ENCODE assay signal across 10 mouse cellular contexts in the genomic region with DNA sequence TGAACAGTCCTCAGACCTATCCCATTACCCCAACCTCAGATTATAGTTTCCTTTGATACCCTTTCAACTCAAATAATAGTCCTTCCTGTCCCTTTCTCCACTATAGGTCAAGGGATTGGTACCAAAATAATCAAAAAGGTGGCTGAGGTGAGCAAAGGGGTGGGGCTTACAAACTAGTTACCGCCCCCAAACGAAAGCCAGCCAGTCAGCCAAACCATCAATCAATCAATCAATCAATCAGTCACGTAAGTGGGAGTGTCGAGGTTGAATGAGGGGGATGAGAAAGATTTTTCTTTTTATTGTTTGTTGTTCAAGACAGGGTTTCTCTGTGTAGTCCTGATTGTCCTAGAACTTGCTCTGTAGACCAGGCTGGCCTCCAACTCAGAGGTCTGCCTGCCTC. TPM values are rescaled to one million over a fixed set of nuclear protein-coding genes. Genes with fewer than 3 reads are reported as not detected.
A peak's percentile ranks its signal among the peaks of the same experiment; 100 is the strongest.
DNase-seq lines count a peak whose midpoint lies in the region; ATAC-seq and TF ChIP-seq lines count a peak whose summit lies in the region.
"Had no signal": no experiment of that assay in that cellular context is flagged by ENCODE, and none has a peak within 500 bp of the region (broad histone marks: within the 10 kb centered on the region; RNA-seq: fewer than 3 reads in every experiment).

No protein-coding gene starts in this region.

- H3K27ac ChIP-seq in heart, embryonic 14.5 days (replicated peaks in 1 of 2; ENCODE audit: control insufficient read depth in 1 of 2, insufficient read depth in 1 of 2, low read depth in 2 of 2, low read length in 2 of 2): no peak overlapping the region
- H3K27ac ChIP-seq in cortical plate, adult 2 months (ENCODE audit: insufficient read depth, low read length): no peak overlapping the region
- no peak overlapping the region for H3K27ac ChIP-seq in hindbrain, embryonic 15.5 days (replicated peaks)
- H3K27ac ChIP-seq in midbrain, embryonic 13.5 days: no peak overlapping the region
- no peak overlapping the region for H3K27ac ChIP-seq in lung, postnatal 0 days (ENCODE audit: low read length)

- ATAC-seq in heart, embryonic 14.5 days (ENCODE audit: insufficient number of reproducible peaks, insufficient read depth, low FRiP score, low read depth): no peak
- no peak for ATAC-seq in hindbrain, embryonic 15.5 days (ENCODE audit: low FRiP score, low read depth)
- ATAC-seq in midbrain, embryonic 13.5 days: no peak
- no peak for ATAC-seq in lung, postnatal 0 days

- 75% methylated on average over 4 of the region's 4 CpGs for WGBS in heart, embryonic 14.5 days
- 62% methylated on average over 4 of the region's 4 CpGs for WGBS in hindbrain, embryonic 15.5 days
- 77% methylated on average over 4 of the region's 4 CpGs for WGBS in midbrain, embryonic 13.5 days
- 70% methylated on average over 4 of the region's 4 CpGs for WGBS in lung, postnatal 0 days

- TF ChIP-seq POLR2A in cortical plate, adult 2 months (IDR thresholded peaks at IDR 0.05; ENCODE audit: extremely low read depth, insufficient read depth, low read length): no peak

- DNase-seq in heart, adult 8-10 months (ENCODE audit: low spot score): no peak
- no peak for DNase-seq in thymus, postnatal 36 days
- no peak for DNase-seq in lung, postnatal 0 days (ENCODE audit: low spot score)
- DNase-seq in embryo, embryonic 10.5 days (ENCODE audit: low spot score): no peak
- DNase-seq: adrenal gland, adult 8-10 months had no signal

- H3K4me1 ChIP-seq in heart, embryonic 14.5 days (ENCODE audit: control insufficient read depth in 2 of 2, insufficient read depth in 2 of 2, low read length in 2 of 2): peaks cover 6 to 11% of the 10 kb centered on the region in 2 experiments; a peak in 3 of 4 replicates
- H3K4me1 ChIP-seq in cortical plate, adult 2 months (ENCODE audit: control insufficient read depth, insufficient read depth, low read length): peaks cover 3% of the 10 kb centered on the region; the same call in 1 of the 2 replicates
- peaks cover 16% of the 10 kb centered on the region for H3K4me1 ChIP-seq in hindbrain, embryonic 15.5 days (replicated peaks)
- peaks cover 18% of the 10 kb centered on the region for H3K4me1 ChIP-seq in midbrain, embryonic 13.5 days (replicated peaks)
- no peaks in the 10 kb centered on the region for H3K4me1 ChIP-seq in lung, postnatal 0 days (ENCODE audit: insufficient read depth, low read depth, low read length)

- H3K9me3 ChIP-seq in heart, embryonic 14.5 days (ENCODE audit: control insufficient read depth, low read length): no peaks in the 10 kb centered on the region
- no peaks in the 10 kb centered on the region for H3K9me3 ChIP-seq in hindbrain, embryonic 15.5 days
- no peaks in the 10 kb centered on the region for H3K9me3 ChIP-seq in midbrain, embryonic 13.5 days
- H3K9me3 ChIP-seq in lung, postnatal 0 days (ENCODE audit: low read length): no peaks in the 10 kb centered on the region

- no peaks in the 10 kb centered on the region for H3K27me3 ChIP-seq in heart, embryonic 14.5 days (ENCODE audit: control insufficient read depth, insufficient read depth, low read length)
- no peaks in the 10 kb centered on the region for H3K27me3 ChIP-seq in hindbrain, embryonic 15.5 days
- no peaks in the 10 kb centered on the region for H3K27me3 ChIP-seq in midbrain, embryonic 13.5 days
- H3K27me3 ChIP-seq in lung, postnatal 0 days (replicated peaks; ENCODE audit: insufficient read depth, low read length): no peaks in the 10 kb centered on the region

- TF ChIP-seq CTCF in cortical plate, adult 2 months (IDR thresholded peaks at IDR 0.05; ENCODE audit: extremely low read depth, insufficient read depth, low read length): no peak
- TF ChIP-seq CTCF in lung, postnatal 0 days (IDR thresholded peaks at IDR 0.05): no peak

- H3K9ac ChIP-seq in heart, embryonic 14.5 days (ENCODE audit: low read length): no peak overlapping the region
- peak overlapping the region; percentile 52; the same call in 1 of the 2 replicates for H3K9ac ChIP-seq in hindbrain, embryonic 15.5 days
- peak overlapping the region; percentile 73 for H3K9ac ChIP-seq in midbrain, embryonic 13.5 days (replicated peaks)
- no peak overlapping the region for H3K9ac ChIP-seq in lung, postnatal 0 days (replicated peaks; ENCODE audit: low read depth)

- H3K36me3 ChIP-seq in heart, embryonic 14.5 days (ENCODE audit: control insufficient read depth, insufficient read depth, low read length): no peaks in the 10 kb centered on the region
- no peaks in the 10 kb centered on the region for H3K36me3 ChIP-seq in hindbrain, embryonic 15.5 days
- no peaks in the 10 kb centered on the region for H3K36me3 ChIP-seq in midbrain, embryonic 13.5 days
- no peaks in the 10 kb centered on the region for H3K36me3 ChIP-seq in lung, postnatal 0 days (ENCODE audit: insufficient read depth, low read length)

- H3K4me3 ChIP-seq in heart, embryonic 14.5 days (ENCODE audit: control insufficient read depth in 1 of 2, insufficient read depth in 1 of 2, low read depth in 1 of 2, low read length in 2 of 2): no peak overlapping the region
- peak overlapping the region; percentile 59 for H3K4me3 ChIP-seq in cortical plate, adult 2 months (ENCODE audit: insufficient read depth, low read length)
- H3K4me3 ChIP-seq in hindbrain, embryonic 15.5 days: peak overlapping the region; percentile 47
- H3K4me3 ChIP-seq in midbrain, embryonic 13.5 days (replicated peaks): peak overlapping the region; percentile 51; the same call in 1 of the 2 replicates
- H3K4me3 ChIP-seq in lung, postnatal 0 days (ENCODE audit: low read depth, low read length): no peak overlapping the region

- no peak for TF ChIP-seq EP300 in lung, postnatal 0 days (IDR thresholded peaks at IDR 0.05)

- peak overlapping the region; percentile 81; the same call in 1 of the 2 replicates for H3K4me2 ChIP-seq in heart, embryonic 14.5 days (ENCODE audit: low read length)
- peak overlapping the region; percentile 68 for H3K4me2 ChIP-seq in hindbrain, embryonic 15.5 days
- H3K4me2 ChIP-seq in midbrain, embryonic 13.5 days (replicated peaks): peak overlapping the region; percentile 72
- H3K4me2 ChIP-seq in lung, postnatal 0 days (replicated peaks; ENCODE audit: low read depth, low read length): no peak overlapping the region

RNA-seq across cellular contexts. Expression of a gene that starts 1.2 kb away (rescaled TPM):
- 16.2 and 17.9 TPM in 2 replicates for polyA plus RNA-seq in heart, embryonic 14.5 days (2014; fragmentation: Nextera tagmentation; extraction: Ambion mirVana)
- total RNA-seq in heart, adult 8-10 months (2022): 1 to 10 TPM; 2.6 to 5.3 (median 3.3) TPM
- 18.1 and 21.1 TPM in 2 replicates for polyA plus RNA-seq in cortical plate, adult 2 months (2012; rRNA removed)
- polyA plus RNA-seq in hindbrain, embryonic 15.5 days (2015; fragmentation: Nextera tagmentation; extraction: Ambion mirVana): 22.5 and 23.9 TPM in 2 replicates
- 25.1 and 28.5 TPM in 2 replicates for polyA plus RNA-seq in midbrain, embryonic 13.5 days (2015; fragmentation: Nextera tagmentation; extraction: Ambion mirVana)
- polyA plus RNA-seq in lung, postnatal 0 days (2015; fragmentation: Nextera tagmentation; extraction: Ambion mirVana): 14.4 and 16.3 TPM in 2 replicates

RNA-seq across cellular contexts. Expression of a gene that starts 5.3 kb away (rescaled TPM):
- not detected in 2 replicates for polyA plus RNA-seq in heart, embryonic 14.5 days (2014; fragmentation: Nextera tagmentation; extraction: Ambion mirVana)
- not detected for total RNA-seq in heart, adult 8-10 months (2022)
- 0.06 and 0.08 TPM in 2 replicates for polyA plus RNA-seq in cortical plate, adult 2 months (2012; rRNA removed)
- not detected in 2 replicates for polyA plus RNA-seq in hindbrain, embryonic 15.5 days (2015; fragmentation: Nextera tagmentation; extraction: Ambion mirVana)
- polyA plus RNA-seq in midbrain, embryonic 13.5 days (2015; fragmentation: Nextera tagmentation; extraction: Ambion mirVana): not detected in 2 replicates
- not detected in 2 replicates for polyA plus RNA-seq in lung, postnatal 0 days (2015; fragmentation: Nextera tagmentation; extraction: Ambion mirVana)
- total RNA-seq: adrenal gland, adult 8-10 months had no signal
- polyA plus RNA-seq: heart, postnatal 0 days had no signal

RNA-seq across cellular contexts. Expression of a gene that starts 9.8 kb away (rescaled TPM):
- 24.2 and 25.8 TPM in 2 replicates for polyA plus RNA-seq in heart, embryonic 14.5 days (2014; fragmentation: Nextera tagmentation; extraction: Ambion mirVana)
- total RNA-seq in heart, adult 8-10 months (2022): 100 to 1,000 TPM in 1 of 4 experiments, 10 to 100 TPM in 3; 92.4 to 109 (median 94.5) TPM
- 132 and 158 TPM in 2 replicates for polyA plus RNA-seq in cortical plate, adult 2 months (2012; rRNA removed)
- 41.3 and 41.5 TPM in 2 replicates for polyA plus RNA-seq in hindbrain, embryonic 15.5 days (2015; fragmentation: Nextera tagmentation; extraction: Ambion mirVana)
- 40.5 and 52.4 TPM in 2 replicates for polyA plus RNA-seq in midbrain, embryonic 13.5 days (2015; fragmentation: Nextera tagmentation; extraction: Ambion mirVana)
- 16.3 and 17.9 TPM in 2 replicates for polyA plus RNA-seq in lung, postnatal 0 days (2015; fragmentation: Nextera tagmentation; extraction: Ambion mirVana)

RNA-seq across cellular contexts. Expression of a gene that starts 17.3 kb away (rescaled TPM):
- 31.5 and 33.8 TPM in 2 replicates for polyA plus RNA-seq in heart, embryonic 14.5 days (2014; fragmentation: Nextera tagmentation; extraction: Ambion mirVana)
- 10 to 100 TPM; 12.4 to 16.3 (median 13.1) TPM for total RNA-seq in heart, adult 8-10 months (2022)
- 362 and 374 TPM in 2 replicates for polyA plus RNA-seq in cortical plate, adult 2 months (2012; rRNA removed)
- 71.9 and 89.4 TPM in 2 replicates for polyA plus RNA-seq in hindbrain, embryonic 15.5 days (2015; fragmentation: Nextera tagmentation; extraction: Ambion mirVana)
- 23.2 and 24.3 TPM in 2 replicates for polyA plus RNA-seq in midbrain, embryonic 13.5 days (2015; fragmentation: Nextera tagmentation; extraction: Ambion mirVana)
- 7.5 and 8.1 TPM in 2 replicates for polyA plus RNA-seq in lung, postnatal 0 days (2015; fragmentation: Nextera tagmentation; extraction: Ambion mirVana)

RNA-seq across cellular contexts. Expression of a gene that starts 32.1 kb away (rescaled TPM):
- polyA plus RNA-seq in heart, embryonic 14.5 days (2014; fragmentation: Nextera tagmentation; extraction: Ambion mirVana): not detected in 2 replicates
- not detected for total RNA-seq in heart, adult 8-10 months (2022)
- 0.25 and 0.28 TPM in 2 replicates for polyA plus RNA-seq in cortical plate, adult 2 months (2012; rRNA removed)
- polyA plus RNA-seq in hindbrain, embryonic 15.5 days (2015; fragmentation: Nextera tagmentation; extraction: Ambion mirVana): not detected in 2 replicates
- 0.31 TPM in 1 of 2 replicates, not detected in the other for polyA plus RNA-seq in midbrain, embryonic 13.5 days (2015; fragmentation: Nextera tagmentation; extraction: Ambion mirVana)
- 0.14 and 0.17 TPM in 2 replicates for polyA plus RNA-seq in lung, postnatal 0 days (2015; fragmentation: Nextera tagmentation; extraction: Ambion mirVana)
- total RNA-seq: adrenal gland, adult 8-10 months had no signal
- polyA plus RNA-seq: heart, postnatal 0 days had no signal

Comparison
In these comparisons a context has a peak if more than half of its experiments do, and no peak if none do; other contexts are left out.
1. H3K4me3 ChIP-seq: peak in cortical plate, adult 2 months (single experiment), hindbrain, embryonic 15.5 days (single experiment) and midbrain, embryonic 13.5 days (single experiment); none in heart, embryonic 14.5 days (0 of 2) and lung, postnatal 0 days (single experiment).
2. H3K9ac ChIP-seq: peak in hindbrain, embryonic 15.5 days (single experiment) and midbrain, embryonic 13.5 days (single experiment); none in heart, embryonic 14.5 days (single experiment) and lung, postnatal 0 days (single experiment).